ENCODE assay signal across 11 mouse cellular contexts in genomic region chr16:44631357-44632053, GRCm38 (mm10).
DNase-seq lines count a peak whose midpoint lies in the region; ATAC-seq and TF ChIP-seq lines count a peak whose summit lies in the region.
"Had no signal": no experiment of that assay in that cellular context is flagged by ENCODE, and none has a peak within 500 bp of the region (broad histone marks: within the 10 kb centered on the region; RNA-seq: fewer than 3 reads in every experiment).

No protein-coding gene starts in this region.

- H3K27me3 ChIP-seq in heart, embryonic 13.5 days (replicated peaks), result no peaks in the 10 kb centered on the region
- H3K27me3 ChIP-seq in midbrain, embryonic 11.5 days (ENCODE audit: control insufficient read depth, insufficient read depth, low read length), result no peaks in the 10 kb centered on the region
- no peaks in the 10 kb centered on the region for H3K27me3 ChIP-seq in midbrain, embryonic 15.5 days (replicated peaks)
- H3K27me3 ChIP-seq in hindbrain, embryonic 14.5 days (ENCODE audit: control insufficient read depth, insufficient read depth, low read length), result no peaks in the 10 kb centered on the region
- no peaks in the 10 kb centered on the region for H3K27me3 ChIP-seq in stomach, postnatal 0 days (ENCODE audit: control insufficient read depth, insufficient read depth, low read length)

- no peak overlapping the region for H3K9ac ChIP-seq in heart, embryonic 13.5 days
- no peak overlapping the region for H3K9ac ChIP-seq in midbrain, embryonic 11.5 days (ENCODE audit: low read length)
- H3K9ac ChIP-seq in midbrain, embryonic 15.5 days, result no peak overlapping the region
- H3K9ac ChIP-seq in hindbrain, embryonic 14.5 days, result no peak overlapping the region
- no peak overlapping the region for H3K9ac ChIP-seq in stomach, postnatal 0 days (ENCODE audit: low read length)

- no peak overlapping the region for H3K4me3 ChIP-seq in heart, embryonic 13.5 days
- no peak overlapping the region for H3K4me3 ChIP-seq in midbrain, embryonic 11.5 days (ENCODE audit: low read depth, low read length)
- no peak overlapping the region for H3K4me3 ChIP-seq in midbrain, embryonic 15.5 days
- no peak overlapping the region for H3K4me3 ChIP-seq in hindbrain, embryonic 14.5 days (replicated peaks; ENCODE audit: low read length)
- no peak overlapping the region for H3K4me3 ChIP-seq in stomach, postnatal 0 days (ENCODE audit: low read depth, low read length)

- TF ChIP-seq EP300 in stomach, postnatal 0 days (optimal IDR thresholded peaks at IDR 0.05), result no peak

- TF ChIP-seq CTCF in stomach, postnatal 0 days (IDR thresholded peaks at IDR 0.05; ENCODE audit: low read depth), result no peak

- ATAC-seq in heart, embryonic 13.5 days (ENCODE audit: extremely low read depth, insufficient number of reproducible peaks, low FRiP score, low TSS enrichment), result no peak
- ATAC-seq in midbrain, embryonic 11.5 days (ENCODE audit: low FRiP score), result no peak
- no peak for ATAC-seq in midbrain, embryonic 15.5 days (replicated peaks)
- ATAC-seq in hindbrain, embryonic 14.5 days (ENCODE audit: low FRiP score), result no peak
- no peak for ATAC-seq in stomach, postnatal 0 days (ENCODE audit: low FRiP score, low TSS enrichment)
- ATAC-seq: activated CD4-positive, CD25-positive, alpha-beta regulatory T cell, adult 4 months had no signal

- H3K36me3 ChIP-seq in heart, embryonic 13.5 days, result no peaks in the 10 kb centered on the region
- no peaks in the 10 kb centered on the region for H3K36me3 ChIP-seq in midbrain, embryonic 11.5 days (ENCODE audit: control insufficient read depth, insufficient read depth, low read length)
- H3K36me3 ChIP-seq in midbrain, embryonic 15.5 days (replicated peaks), result no peaks in the 10 kb centered on the region
- no peaks in the 10 kb centered on the region for H3K36me3 ChIP-seq in hindbrain, embryonic 14.5 days (replicated peaks; ENCODE audit: control insufficient read depth, insufficient read depth)
- H3K36me3 ChIP-seq in stomach, postnatal 0 days (ENCODE audit: control insufficient read depth, insufficient read depth, low read length), result no peaks in the 10 kb centered on the region

- H3K9me3 ChIP-seq in heart, embryonic 13.5 days, result no peaks in the 10 kb centered on the region
- H3K9me3 ChIP-seq in midbrain, embryonic 11.5 days (ENCODE audit: control insufficient read depth, low read length), result no peaks in the 10 kb centered on the region
- H3K9me3 ChIP-seq in midbrain, embryonic 15.5 days, result no peaks in the 10 kb centered on the region
- no peaks in the 10 kb centered on the region for H3K9me3 ChIP-seq in hindbrain, embryonic 14.5 days (ENCODE audit: control insufficient read depth, low read length)
- no peaks in the 10 kb centered on the region for H3K9me3 ChIP-seq in stomach, postnatal 0 days (ENCODE audit: control insufficient read depth, low read length)

- WGBS in heart, embryonic 13.5 days, result 62% methylated on average over 4 of the region's 4 CpGs
- WGBS in midbrain, embryonic 11.5 days, result 81% methylated on average over 4 of the region's 4 CpGs
- 79% methylated on average over 4 of the region's 4 CpGs for WGBS in midbrain, embryonic 15.5 days
- WGBS in hindbrain, embryonic 14.5 days, result 83% methylated on average over 4 of the region's 4 CpGs
- WGBS in stomach, postnatal 0 days, result 46% methylated on average over 4 of the region's 4 CpGs

- H3K4me1 ChIP-seq in heart, embryonic 13.5 days, result peaks cover 45% of the 10 kb centered on the region
- 0 out of 2 replicates have a peak, but pooled peaks cover 3% of the 10 kb centered on the region for H3K4me1 ChIP-seq in midbrain, embryonic 11.5 days (ENCODE audit: control insufficient read depth, insufficient read depth, low read length)
- peaks cover 15% of the 10 kb centered on the region for H3K4me1 ChIP-seq in midbrain, embryonic 15.5 days
- H3K4me1 ChIP-seq in hindbrain, embryonic 14.5 days (replicated peaks; ENCODE audit: control insufficient read depth, insufficient read depth, low read length), result peaks cover 17% of the 10 kb centered on the region; the same call in 1 of the 2 replicates
- peaks cover 9% of the 10 kb centered on the region for H3K4me1 ChIP-seq in stomach, postnatal 0 days (replicated peaks; ENCODE audit: control insufficient read depth, insufficient read depth)

- DNase-seq in heart, postnatal 10 days, result no peak
- peak; percentile 80 for DNase-seq in midbrain, embryonic 11.5 days (ENCODE audit: low spot score, missing footprints)
- DNase-seq in hindbrain, embryonic 14.5 days (ENCODE audit: low spot score), result no peak
- DNase-seq in stomach, postnatal 0 days (ENCODE audit: low spot score), result no peak
- DNase-seq in adrenal gland, postnatal 25 days, result no peak
- DNase-seq in urinary bladder, postnatal 36 days (ENCODE audit: low spot score in 2 of 2), result no peak
- DNase-seq: right cerebral cortex, postnatal 14 days; thymus, postnatal 4 days had no signal

- intact Hi-C loops in heart, postnatal 10 days (cut with DNase I), result loop anchor here (5.0 kb wide), 1 partner anchor 74 kb away; the partner anchor contains the start of gene Boc

- peak overlapping the region; percentile 91 for H3K27ac ChIP-seq in heart, embryonic 13.5 days (replicated peaks)
- H3K27ac ChIP-seq in midbrain, embryonic 11.5 days (ENCODE audit: low read depth, low read length), result no peak overlapping the region
- no peak overlapping the region for H3K27ac ChIP-seq in midbrain, embryonic 15.5 days
- peak overlapping the region; percentile 66 for H3K27ac ChIP-seq in hindbrain, embryonic 14.5 days
- peak overlapping the region; percentile 69 for H3K27ac ChIP-seq in stomach, postnatal 0 days (replicated peaks)

- no peak overlapping the region for H3K4me2 ChIP-seq in heart, embryonic 13.5 days
- no peak overlapping the region for H3K4me2 ChIP-seq in midbrain, embryonic 11.5 days
- H3K4me2 ChIP-seq in midbrain, embryonic 15.5 days, result no peak overlapping the region
- H3K4me2 ChIP-seq in hindbrain, embryonic 14.5 days (replicated peaks), result no peak overlapping the region
- no peak overlapping the region for H3K4me2 ChIP-seq in stomach, postnatal 0 days (replicated peaks; ENCODE audit: low read depth)

Comparison
In these comparisons a context has a peak if more than half of its experiments do, and no peak if none do; other contexts are left out.
1. H3K27ac ChIP-seq: peak in heart, embryonic 13.5 days (single experiment), hindbrain, embryonic 14.5 days (single experiment) and stomach, postnatal 0 days (single experiment); none in midbrain, embryonic 11.5 days (single experiment) and midbrain, embryonic 15.5 days (single experiment).